Mouse (Mus musculus) ovary, adult 10 weeks (tissue): Measurements from ENCODE around the gene Duxf3. TPM values are rescaled to one million over a fixed set of nuclear protein-coding genes. Genes with fewer than 3 reads are reported as not detected.

Experiments
- polyA plus RNA-seq: library from polyadenylated mRNA; stranded (reverse); fragments of 350-450 nt; fragmentation: Illumina TruSeq; extraction: RNeasy Lipid Tissue Mini Kit (QIAGEN cat#74804); gene quantifications from one replicate; pipeline ENCODE4 v1.2.3, GENCODE M21; 2014

The Duxf3 gene
- polyA plus RNA-seq: not detected

GRCm38 (mm10) chr10:58232641-58232969 lies at the start of gene Duxf3:
Duxf3 (minus strand) TSS chr10:58232675.

GRCm38 (mm10) chr10:58255213-58255892 lies 22.9 kb upstream of the Duxf3 start, which contains the start of gene Gcc2:
Gcc2 (plus strand) TSS chr10:58255497.

GRCm38 (mm10) chr10:58236613-58237012 lies 4.1 kb upstream of the Duxf3 start, which contains the start of gene Gm4981:
Gm4981 (minus strand) TSS chr10:58236701.

GRCm38 (mm10) chr10:58224827-58225785 lies 7.4 kb downstream of the Duxf3 start, which contains the start of gene AW822073:
AW822073 (minus strand) TSS chr10:58224930.

Other genes with a start within 250 kb of the Duxf3 start
- gene AW822073, start 7.7 kb downstream of the Duxf3 start, polyA plus RNA-seq: not detected
- gene Gm4981, start 4.0 kb upstream of the Duxf3 start, polyA plus RNA-seq: not detected
- gene Gcc2, start 22.8 kb upstream of the Duxf3 start, polyA plus RNA-seq: 67.1 TPM
- gene Lims1, start 90.8 kb upstream of the Duxf3 start, polyA plus RNA-seq: 260 TPM
- 214 TPM for gene Ranbp2, start 214.2 kb upstream of the Duxf3 start, polyA plus RNA-seq